8 mouse cellular contexts compared by ENCODE assay signal in the genomic region with DNA sequence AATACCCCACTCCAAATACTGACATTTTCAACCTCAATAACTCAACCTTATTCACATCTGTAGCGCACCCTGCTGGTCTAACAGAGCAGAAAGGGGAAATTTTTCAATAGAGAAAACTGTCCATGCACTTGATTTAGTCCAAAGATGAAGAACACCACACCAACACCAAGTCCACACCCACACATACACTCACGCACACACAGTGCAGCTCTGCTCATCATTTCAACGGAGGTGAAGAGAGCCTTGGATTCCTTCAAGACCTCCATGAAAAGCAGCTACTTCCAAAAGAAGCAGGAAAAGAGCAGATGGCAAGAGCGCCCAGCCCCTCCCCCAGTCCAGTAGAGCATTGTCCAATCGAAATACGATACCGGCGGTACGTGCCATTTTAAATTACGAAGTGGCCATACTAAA. TPM values are rescaled to one million over a fixed set of nuclear protein-coding genes. Genes with fewer than 3 reads are reported as not detected.
A peak's percentile ranks its signal among the peaks of the same experiment; 100 is the strongest.
DNase-seq lines count a peak whose midpoint lies in the region; ATAC-seq and TF ChIP-seq lines count a peak whose summit lies in the region.

No protein-coding gene starts in this region.

- ATAC-seq in forebrain, embryonic 13.5 days = peak; percentile 12; the same call in 1 of the 2 replicates
- ATAC-seq in liver, embryonic 16.5 days (ENCODE audit: low read depth) = no peak
- ATAC-seq in neural tube, embryonic 11.5 days (ENCODE audit: insufficient read depth, low FRiP score, low TSS enrichment) = no peak

- H3K9ac ChIP-seq in ES-E14 (ENCODE audit: insufficient read depth, low read depth, low read length, poor library complexity, severe bottlenecking) = peak overlapping the region; percentile 54; the same call in 1 of the 2 replicates
- peak overlapping the region; percentile 88 for H3K9ac ChIP-seq in forebrain, embryonic 13.5 days
- peak overlapping the region; percentile 97; the same call in 1 of the 2 replicates for H3K9ac ChIP-seq in liver, embryonic 16.5 days (ENCODE audit: low read depth, low read length)
- peak overlapping the region; percentile 80 for H3K9ac ChIP-seq in neural tube, embryonic 11.5 days (ENCODE audit: low read length)

- no peak for TF ChIP-seq CTCF in testis, adult 2 months (IDR thresholded peaks at IDR 0.05; ENCODE audit: control insufficient read depth, insufficient read depth, insufficient replicate concordance, low read depth, low read length)

- H3K4me1 ChIP-seq in ES-E14 (ENCODE audit: control insufficient read depth in 2 of 2, insufficient read depth in 2 of 2, low read length in 2 of 2, poor library complexity in 1 of 2) = peaks cover 2 to 5% of the 10 kb centered on the region in 2 experiments; a peak in 2 of 4 replicates
- peaks cover 17% of the 10 kb centered on the region for H3K4me1 ChIP-seq in forebrain, embryonic 13.5 days
- peaks cover 31% of the 10 kb centered on the region for H3K4me1 ChIP-seq in liver, embryonic 16.5 days (ENCODE audit: control insufficient read depth, low read depth, low read length)
- H3K4me1 ChIP-seq in neural tube, embryonic 11.5 days (ENCODE audit: control insufficient read depth, insufficient read depth, low read length) = peaks cover 6% of the 10 kb centered on the region; the same call in 1 of the 2 replicates
- peaks cover 6% of the 10 kb centered on the region for H3K4me1 ChIP-seq in testis, adult 2 months (ENCODE audit: control insufficient read depth, insufficient read depth, low read length)

- in situ Hi-C loops in ES-E14 (cut with MboI; ENCODE audit: low sequenced_read_pairs in 2 of 2, unreplicated experiment in 2 of 2) = no loop called here

- no peaks in the 10 kb centered on the region for H3K36me3 ChIP-seq in ES-E14 (ENCODE audit: control insufficient read depth, insufficient read depth, low read length, poor library complexity, severe bottlenecking)
- no peaks in the 10 kb centered on the region for H3K36me3 ChIP-seq in forebrain, embryonic 13.5 days (ENCODE audit: poor library complexity, severe bottlenecking)
- no peaks in the 10 kb centered on the region for H3K36me3 ChIP-seq in liver, embryonic 16.5 days (ENCODE audit: control insufficient read depth, insufficient read depth)
- no peaks in the 10 kb centered on the region for H3K36me3 ChIP-seq in neural tube, embryonic 11.5 days (ENCODE audit: control insufficient read depth, insufficient read depth, low read length)
- peaks cover 2% of the 10 kb centered on the region for H3K36me3 ChIP-seq in testis, adult 2 months (ENCODE audit: control insufficient read depth, insufficient read depth, low read length)

- H3K27me3 ChIP-seq in forebrain, embryonic 13.5 days = no peaks in the 10 kb centered on the region; the same call in 1 of the 2 replicates
- H3K27me3 ChIP-seq in liver, embryonic 16.5 days (ENCODE audit: control insufficient read depth, insufficient read depth, low read depth, low read length) = no peaks in the 10 kb centered on the region
- H3K27me3 ChIP-seq in neural tube, embryonic 11.5 days (ENCODE audit: control insufficient read depth, insufficient read depth, low read length) = no peaks in the 10 kb centered on the region
- H3K27me3 ChIP-seq in testis, adult 2 months (ENCODE audit: control insufficient read depth, insufficient read depth, low read length) = no peaks in the 10 kb centered on the region

- no peaks in the 10 kb centered on the region for H3K9me3 ChIP-seq in ES-E14 (ENCODE audit: control insufficient read depth, insufficient read depth, low read depth, low read length)
- no peaks in the 10 kb centered on the region for H3K9me3 ChIP-seq in forebrain, embryonic 13.5 days (replicated peaks)
- no peaks in the 10 kb centered on the region for H3K9me3 ChIP-seq in liver, embryonic 16.5 days (replicated peaks; ENCODE audit: control insufficient read depth, low read length)
- no peaks in the 10 kb centered on the region for H3K9me3 ChIP-seq in neural tube, embryonic 11.5 days (ENCODE audit: control insufficient read depth, low read length)

- 7% methylated on average over 10 of the region's 10 CpGs for WGBS in forebrain, embryonic 13.5 days
- 5% methylated on average over 10 of the region's 10 CpGs for WGBS in large intestine, adult 2 months
- WGBS in liver, embryonic 16.5 days (ENCODE audit: insufficient replicate concordance) = 6% methylated on average over 10 of the region's 10 CpGs
- 16% methylated on average over 10 of the region's 10 CpGs for WGBS in neural tube, embryonic 11.5 days

- H3K4me3 ChIP-seq in ES-E14 (ENCODE audit: insufficient read depth in 1 of 2, low read depth in 1 of 2, low read length in 2 of 2, poor library complexity in 1 of 2, severe bottlenecking in 1 of 2) = peak overlapping the region; percentile 82 to 87
- peak overlapping the region; percentile 88 for H3K4me3 ChIP-seq in forebrain, embryonic 13.5 days
- H3K4me3 ChIP-seq in liver, embryonic 16.5 days (ENCODE audit: low read depth, low read length) = peak overlapping the region; percentile 97
- peak overlapping the region; percentile 88 for H3K4me3 ChIP-seq in neural tube, embryonic 11.5 days (ENCODE audit: low read depth, low read length)
- peak overlapping the region; percentile 96 for H3K4me3 ChIP-seq in testis, adult 2 months (ENCODE audit: control insufficient read depth, low read depth, low read length)

- TF ChIP-seq POLR2A in testis, adult 2 months (IDR thresholded peaks at IDR 0.05; ENCODE audit: control insufficient read depth, low read depth, low read length) = no peak

- intact Hi-C loops in heart, postnatal 25 days (cut with DNase I) = loop anchor here (1.0 to 10.0 kb wide), 5 partner anchors 40 to 302 kb away; a partner anchor contains a TSS

- peak overlapping the region; percentile 85 for H3K4me2 ChIP-seq in forebrain, embryonic 13.5 days
- peak overlapping the region; percentile 81 for H3K4me2 ChIP-seq in liver, embryonic 16.5 days (ENCODE audit: low read depth, low read length)
- H3K4me2 ChIP-seq in neural tube, embryonic 11.5 days (ENCODE audit: low read depth) = peak overlapping the region; percentile 73

- DNase-seq in ES-E14 (ENCODE audit: low read depth, low spot score) = peak; percentile 33
- DNase-seq in c-Kit-negative CD71-positive TER-119-positive erythroid progenitor cells, embryonic 14.5 days (ENCODE audit: low read depth, low spot score) = peak; percentile 52
- DNase-seq in heart, postnatal 25 days (ENCODE audit: low spot score) = peak; percentile 12
- peak; percentile 36 for DNase-seq in large intestine, adult 2 months (ENCODE audit: low read depth, low spot score)
- peak; percentile 75 for DNase-seq in neural tube, embryonic 11.5 days (ENCODE audit: low spot score)

- no peak overlapping the region for H3K27ac ChIP-seq in ES-E14 (ENCODE audit: insufficient read depth, low read depth, low read length, poor library complexity, severe bottlenecking)
- H3K27ac ChIP-seq in forebrain, embryonic 13.5 days = no peak overlapping the region
- H3K27ac ChIP-seq in liver, embryonic 16.5 days (ENCODE audit: low read length) = peak overlapping the region; percentile 55
- H3K27ac ChIP-seq in neural tube, embryonic 11.5 days (ENCODE audit: low read depth, low read length) = no peak overlapping the region
- peak overlapping the region; percentile 45 for H3K27ac ChIP-seq in testis, adult 2 months (ENCODE audit: control insufficient read depth, insufficient read depth, low read depth, low read length)

TF ChIP-seq in ES-E14, 5 proteins besides CTCF, POLR2A, EP300 and RAD21:
- no peak for TF ChIP-seq ZNF384 (IDR thresholded peaks at IDR 0.05; ENCODE audit: low read depth, low read length)
- no peak for TF ChIP-seq ZC3H11A (IDR thresholded peaks at IDR 0.05; ENCODE audit: borderline replicate concordance, low read depth, low read length)

RNA-seq across cellular contexts. Expression of a gene that starts 1.5 kb away (rescaled TPM):
- 57.3 and 59.2 TPM in 2 replicates for total RNA-seq in ES-E14 (2012; rRNA removed)
- 75.4 and 79.6 TPM in 2 replicates for polyA plus RNA-seq in forebrain, embryonic 13.5 days (2015; fragmentation: Nextera tagmentation; extraction: Ambion mirVana)
- 10 to 100 TPM; 28.0 to 29.8 TPM for total RNA-seq in heart, postnatal 25 days (2021)
- 60.1 and 94.5 TPM in 2 replicates for polyA plus RNA-seq in large intestine, adult 2 months (2012; rRNA removed)
- 37.8 and 39.1 TPM in 2 replicates for polyA plus RNA-seq in liver, embryonic 16.5 days (2015; fragmentation: Nextera tagmentation; extraction: Ambion mirVana)
- polyA plus RNA-seq in neural tube, embryonic 11.5 days (2014; fragmentation: Nextera tagmentation; extraction: Ambion mirVana) = 93.5 and 95.3 TPM in 2 replicates
- 42.5 and 51.5 TPM in 2 replicates for polyA plus RNA-seq in testis, adult 2 months (2012; rRNA removed)

RNA-seq across cellular contexts. Expression of a gene that starts 28.5 kb away (rescaled TPM):
- 167 and 203 TPM in 2 replicates for total RNA-seq in ES-E14 (2012; rRNA removed)
- polyA plus RNA-seq in forebrain, embryonic 13.5 days (2015; fragmentation: Nextera tagmentation; extraction: Ambion mirVana) = 191 and 193 TPM in 2 replicates
- total RNA-seq in heart, postnatal 25 days (2021) = 10 to 100 TPM; 52.7 to 56.8 TPM
- 8.2 and 9.0 TPM in 2 replicates for polyA plus RNA-seq in large intestine, adult 2 months (2012; rRNA removed)
- polyA plus RNA-seq in liver, embryonic 16.5 days (2015; fragmentation: Nextera tagmentation; extraction: Ambion mirVana) = 66.9 and 74.3 TPM in 2 replicates
- polyA plus RNA-seq in neural tube, embryonic 11.5 days (2014; fragmentation: Nextera tagmentation; extraction: Ambion mirVana) = 244 TPM in 2 replicates
- 7.1 and 8.3 TPM in 2 replicates for polyA plus RNA-seq in testis, adult 2 months (2012; rRNA removed)

RNA-seq across cellular contexts. Expression of a gene that starts 40.2 kb away (rescaled TPM):
- 26.0 and 28.6 TPM in 2 replicates for total RNA-seq in ES-E14 (2012; rRNA removed)
- 26.0 and 26.4 TPM in 2 replicates for polyA plus RNA-seq in forebrain, embryonic 13.5 days (2015; fragmentation: Nextera tagmentation; extraction: Ambion mirVana)
- 10 to 100 TPM; 15.9 to 17.0 TPM for total RNA-seq in heart, postnatal 25 days (2021)
- polyA plus RNA-seq in large intestine, adult 2 months (2012; rRNA removed) = 35.9 and 45.2 TPM in 2 replicates
- 13.8 and 13.9 TPM in 2 replicates for polyA plus RNA-seq in liver, embryonic 16.5 days (2015; fragmentation: Nextera tagmentation; extraction: Ambion mirVana)
- 32.5 and 34.8 TPM in 2 replicates for polyA plus RNA-seq in neural tube, embryonic 11.5 days (2014; fragmentation: Nextera tagmentation; extraction: Ambion mirVana)
- polyA plus RNA-seq in testis, adult 2 months (2012; rRNA removed) = 9.0 and 11.6 TPM in 2 replicates

Comparison
In these comparisons a context has a peak if more than half of its experiments do, and no peak if none do; other contexts are left out.
1. DNase-seq: peak in every context shown above with its lines; median percentile 75 in neural tube, embryonic 11.5 days; 52 in c-Kit-negative CD71-positive TER-119-positive erythroid progenitor cells, embryonic 14.5 days; 36 in large intestine, adult 2 months; 33 in ES-E14; 12 in heart, postnatal 25 days.
2. H3K27ac ChIP-seq: peak in liver, embryonic 16.5 days (single experiment) and testis, adult 2 months (single experiment); none in ES-E14 (single experiment), forebrain, embryonic 13.5 days (single experiment) and neural tube, embryonic 11.5 days (single experiment).
3. Peak in every context shown above with its lines, with median percentiles within 50 percentile points of each other: H3K4me3 ChIP-seq, H3K9ac ChIP-seq and H3K4me2 ChIP-seq.